Mouse (Mus musculus): Measurements from ENCODE around the gene Atp6v1g1.

The Atp6v1g1 gene

DNA sequence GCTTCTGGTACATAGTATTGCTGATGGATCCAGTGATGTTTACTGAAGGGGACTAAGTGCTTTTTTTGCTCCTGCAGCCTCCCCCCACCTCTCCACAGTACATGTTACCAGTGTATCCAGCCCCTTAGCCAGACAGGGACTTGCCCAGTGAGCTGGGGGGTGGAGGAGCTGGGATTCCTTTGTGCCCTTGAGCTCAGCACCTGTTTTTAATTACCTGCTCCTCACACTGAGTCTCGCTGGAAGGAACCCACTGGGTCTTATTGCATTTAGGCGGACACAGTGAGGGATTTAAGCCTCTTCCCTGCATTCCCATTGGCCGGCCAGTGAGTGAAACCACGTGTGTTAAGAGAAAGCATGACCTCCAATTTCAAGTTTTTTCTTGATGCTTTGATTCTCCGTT lies 38.0 kb downstream of the Atp6v1g1 start:
- no peak for DNase-seq (ENCODE audit: low spot score)

DNA sequence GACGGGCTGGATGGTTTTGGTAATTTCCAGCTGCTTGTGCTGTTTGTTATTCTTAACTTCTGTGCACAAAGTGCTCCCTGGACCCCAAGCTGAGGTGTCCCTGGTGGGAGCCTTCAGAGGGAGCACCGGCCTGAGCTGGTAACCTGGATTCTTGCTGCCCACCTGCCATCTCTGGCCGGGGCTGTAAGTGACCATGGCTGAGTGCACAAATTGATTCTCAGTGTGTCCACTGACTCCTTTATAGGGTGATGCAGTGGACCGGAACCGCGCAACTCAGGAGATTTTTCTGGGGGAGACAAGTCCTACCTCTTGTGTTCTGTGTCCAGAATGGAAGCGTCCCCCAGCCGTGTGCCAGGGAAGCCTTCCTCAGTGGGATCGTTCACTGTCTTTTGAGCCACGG lies 40.6 kb downstream of the Atp6v1g1 start:
- no peak for DNase-seq (ENCODE audit: low spot score)

DNA sequence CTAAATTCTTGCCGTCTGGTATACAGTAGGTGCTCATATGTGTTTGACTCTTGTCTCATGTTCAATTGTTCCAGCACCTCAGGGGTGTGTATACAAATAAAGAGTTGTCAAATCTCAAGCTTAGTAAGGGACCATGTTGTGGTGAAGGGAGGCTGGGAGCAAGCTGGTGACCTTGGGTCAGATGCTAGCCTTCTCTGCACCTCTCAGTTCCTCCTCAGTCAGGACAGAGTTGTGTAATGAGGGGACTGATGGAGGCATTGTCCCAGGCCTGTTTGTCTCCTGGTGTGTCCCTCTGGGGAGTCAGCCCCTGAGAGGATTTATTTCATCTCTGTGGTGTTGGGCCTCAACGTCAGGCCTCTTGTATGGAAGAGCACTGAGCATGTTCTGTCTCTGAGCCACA lies 41.7 kb downstream of the Atp6v1g1 start:
- DNase-seq (ENCODE audit: low spot score), result no peak

DNA sequence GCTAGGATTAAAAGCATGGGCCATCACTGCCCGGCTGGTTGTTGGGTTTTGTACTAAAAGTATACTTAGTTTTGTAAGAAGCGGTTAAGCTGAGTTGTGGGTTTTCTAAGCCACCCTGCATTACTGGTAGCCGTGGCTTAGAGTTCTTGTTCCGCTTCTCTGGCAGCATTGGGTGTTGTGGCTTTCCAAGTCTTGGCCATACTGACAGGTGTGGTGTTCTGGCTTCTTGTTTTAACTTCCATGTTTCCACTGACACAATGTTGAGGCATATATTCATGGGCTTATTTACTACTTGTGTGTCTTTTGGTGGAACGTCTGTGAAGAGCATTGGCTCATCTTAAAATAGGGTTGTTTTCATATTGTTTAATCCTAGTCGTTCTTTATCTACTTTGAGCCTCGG lies 45.4 kb downstream of the Atp6v1g1 start:
- DNase-seq (ENCODE audit: low spot score), result no peak

DNA sequence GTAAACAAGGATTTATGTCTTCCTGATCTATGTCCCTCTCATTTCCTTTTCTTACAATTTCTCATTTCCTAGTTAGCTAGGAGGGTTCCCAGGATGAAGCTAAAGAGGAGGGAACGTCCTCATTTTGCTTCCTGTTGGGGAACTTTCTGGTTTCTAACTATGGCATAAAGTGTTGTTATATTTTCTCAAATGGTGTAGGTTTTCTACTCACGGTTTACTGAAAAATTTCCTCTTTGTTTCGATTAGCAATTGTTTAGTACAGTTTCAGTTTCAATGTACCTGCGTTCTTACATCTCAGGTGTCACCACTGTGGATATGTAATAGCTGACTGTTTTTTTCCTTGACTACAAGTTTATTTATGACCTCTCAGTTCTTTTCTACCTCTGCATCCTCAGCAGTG lies 46.0 kb downstream of the Atp6v1g1 start:
- DNase-seq (ENCODE audit: low spot score), result no peak

DNA sequence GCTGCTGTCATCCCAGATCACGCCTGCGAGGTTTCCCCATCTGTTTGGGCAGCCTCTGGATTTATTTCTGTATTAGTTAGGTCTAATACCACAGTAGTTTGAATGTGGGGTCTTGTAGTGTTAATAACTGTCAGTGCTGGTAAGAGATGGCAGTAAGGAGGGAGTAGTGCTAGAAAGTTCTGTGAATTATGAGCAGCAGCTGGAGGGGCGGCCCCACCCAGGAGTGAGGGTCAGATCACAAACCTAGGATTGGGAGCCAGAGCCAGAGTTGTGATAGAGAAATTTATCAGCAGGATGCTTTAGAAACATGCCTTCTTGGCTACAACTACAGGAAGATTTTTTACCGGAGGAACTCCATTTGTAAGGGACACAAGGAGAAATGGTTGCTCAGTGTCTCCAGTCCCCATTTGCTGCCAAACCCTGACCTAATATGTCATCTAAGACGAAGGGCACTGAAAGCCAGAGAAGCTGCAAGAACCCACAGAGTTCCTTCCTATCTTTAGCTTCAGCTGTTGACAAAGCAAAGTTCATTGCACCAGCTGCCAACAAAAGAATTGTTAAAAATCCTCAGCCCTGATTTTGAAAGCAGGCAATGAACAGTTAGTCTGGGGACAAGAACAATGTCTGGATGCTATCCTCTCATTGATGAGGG lies 50.0 kb downstream of the Atp6v1g1 start:
- DNase-seq (ENCODE audit: low spot score), result no peak

DNA sequence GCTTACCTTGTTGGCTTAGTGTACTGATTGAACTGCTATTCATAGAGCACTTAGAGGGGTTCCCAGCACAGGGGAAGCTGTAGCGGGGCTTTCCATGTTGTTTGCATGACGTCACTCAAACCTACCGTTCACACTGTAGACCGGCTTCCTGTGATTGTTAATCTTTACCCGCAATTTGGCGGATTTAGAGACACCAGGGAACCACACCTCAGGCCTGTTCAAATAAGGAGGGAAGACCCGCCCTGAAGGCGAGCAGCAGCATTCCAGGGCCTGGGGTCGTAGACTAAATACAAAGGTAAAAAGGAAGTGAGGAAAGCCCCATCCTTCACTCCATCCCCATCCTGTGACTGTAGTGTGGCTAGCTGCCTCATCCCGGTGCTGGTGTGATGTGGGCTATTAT lies 50.7 kb downstream of the Atp6v1g1 start:
- DNase-seq (ENCODE audit: low spot score), result no peak

DNA sequence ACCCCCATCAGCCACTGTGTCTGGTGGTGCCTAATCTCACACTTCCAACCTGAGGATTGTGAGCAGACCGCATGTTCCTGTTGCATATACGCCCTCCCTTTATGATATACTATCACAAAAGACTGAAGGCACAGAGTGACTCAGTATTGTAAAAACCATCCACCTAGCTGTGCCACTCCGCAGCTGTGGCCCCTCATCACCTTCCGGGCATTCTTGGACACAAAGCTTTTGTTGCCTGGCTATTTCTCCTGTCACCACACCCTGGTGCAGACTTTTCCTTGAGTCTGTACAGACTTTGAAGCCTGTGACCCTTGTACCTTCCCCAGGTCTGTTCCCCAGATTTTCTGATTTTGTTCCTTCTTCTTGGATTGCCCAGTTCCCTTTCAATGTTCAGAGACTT lies 51.4 kb downstream of the Atp6v1g1 start:
- DNase-seq (ENCODE audit: low spot score), result no peak
